Mouse (Mus musculus) neural tube, postnatal 0 days (tissue): ENCODE data around the gene Ap1s1. TPM values are rescaled to one million over a fixed set of nuclear protein-coding genes. Genes with fewer than 3 reads are reported as not detected.
A peak's percentile ranks its signal among the peaks of the same experiment; 100 is the strongest.

ENCODE experiments used
- microRNA counts: library from miRNA; unstranded; fragments of <30 nt; microRNA quantifications from one replicate; lab custom pipeline; 2015
- microRNA-seq: library from miRNA; unstranded; fragments of <30 nt; microRNA quantifications from one replicate; pipeline ENCODE4, GENCODE M21; 2016
- polyA plus RNA-seq: library from polyadenylated mRNA; unstranded; fragments of >200 nt; fragmentation: Nextera tagmentation; extraction: Ambion mirVana; gene quantifications from 2 replicates; pipeline ENCODE4 v1.2.1, GENCODE M21; 2015

The Ap1s1 gene
- polyA plus RNA-seq = 195 and 218 TPM in 2 replicates

GRCm38 (mm10) chr5:137045402-137046323 lies at the start of gene Ap1s1:
Gene Ap1s1 (minus strand): TSS chr5:137046135.

GRCm38 (mm10) chr5:137072079-137072960 lies 26.4 kb upstream of the Ap1s1 start, which contains the start of gene Serpine1:
Gene Serpine1 (minus strand): TSS chr5:137072268.

GRCm38 (mm10) chr5:137026092-137026491 lies 19.8 kb downstream of the Ap1s1 start, which contains the start of gene Vgf:
Gene Vgf (plus strand): TSS chr5:137026392.

GRCm38 (mm10) chr5:136987934-136988271 lies 58.0 kb downstream of the Ap1s1 start, which contains the start of gene Znhit1:
Gene Znhit1 (minus strand): TSS chr5:136988021.

GRCm38 (mm10) chr5:136986695-136987137 lies 59.2 kb downstream of the Ap1s1 start, which contains the start of gene Plod3:
Gene Plod3 (plus strand): TSS chr5:136987019.

MicroRNAs within 50 kb of the gene (microRNA counts, 519-probe panel; counts per million panel counts)
- 40.5 counts per million for microRNA mmu-miR-702 (lab: Ali Mortazavi, UCI)

Small RNA genes within 50 kb of the gene (microRNA-seq; reads per million reads assigned to microRNA genes)
- 47.6 reads per million, percentile 36 among the genes with 10 or more reads in this experiment for gene Mir702

Other genes starting within 250 kb of the Ap1s1 start
- gene Col26a1, start 162.9 kb downstream of the Ap1s1 start, polyA plus RNA-seq = 35.9 and 37.5 TPM in 2 replicates
- 110 and 131 TPM in 2 replicates for gene Ift22, start 138.0 kb downstream of the Ap1s1 start, polyA plus RNA-seq
- gene Fis1, start 92.9 kb downstream of the Ap1s1 start, polyA plus RNA-seq = 392 and 407 TPM in 2 replicates
- gene Cldn15, start 79.5 kb downstream of the Ap1s1 start, polyA plus RNA-seq = 0.10 and 0.17 TPM in 2 replicates
- 27.7 and 33.2 TPM in 2 replicates for gene Plod3, start 59.1 kb downstream of the Ap1s1 start, polyA plus RNA-seq
- gene Znhit1, start 58.1 kb downstream of the Ap1s1 start, polyA plus RNA-seq = 142 and 162 TPM in 2 replicates
- 56.1 and 64.7 TPM in 2 replicates for gene Vgf, start 19.7 kb downstream of the Ap1s1 start, polyA plus RNA-seq
- 0.08 and 0.20 TPM in 2 replicates for gene Serpine1, start 26.1 kb upstream of the Ap1s1 start, polyA plus RNA-seq
- 2.6 and 2.9 TPM in 2 replicates for gene Trim56, start 70.1 kb upstream of the Ap1s1 start, polyA plus RNA-seq
- not detected in 2 replicates for gene Muc3, start 103.2 kb upstream of the Ap1s1 start, polyA plus RNA-seq
- gene Muc3a, start 166.3 kb upstream of the Ap1s1 start, polyA plus RNA-seq = 0.67 and 1.4 TPM in 2 replicates
- gene Ache, start 241.4 kb upstream of the Ap1s1 start, polyA plus RNA-seq = 188 and 212 TPM in 2 replicates
- 37.3 and 43.0 TPM in 2 replicates for gene Ufsp1, start 248.5 kb upstream of the Ap1s1 start, polyA plus RNA-seq